Mouse (Mus musculus) retina, postnatal 7 days (tissue): ENCODE data around the gene Vps52.
"Not testable (repeated sequence)": the region's sequence is repeated elsewhere in the genome, so short reads cannot be mapped to it uniquely, and the experiment has no call there.

Source experiments
- DNase-seq: peaks from one replicate; pipeline ENCODE4 v3.0.0-alpha.2; 2012; ENCODE audit warnings: low read depth, low spot score

Gene Vps52

GRCm38 (mm10) chr17:33965846-33966550, 10.4 kb downstream of the Vps52 start:
- DNase-seq = no peak

GRCm38 (mm10) chr17:33968489-33968888, 12.9 kb downstream of the Vps52 start:
- peak; percentile 82 for DNase-seq

GRCm38 (mm10) chr17:33968927-33969326, 13.3 kb downstream of the Vps52 start:
- peak; percentile 63 for DNase-seq

- DNase-seq = no peak
Observed at GRCm38 (mm10) chr17:33969394-33969793, 13.8 kb downstream of the Vps52 start.

- no peak for DNase-seq
Observed at GRCm38 (mm10) chr17:33972691-33973090, 17.1 kb downstream of the Vps52 start.

GRCm38 (mm10) chr17:33973572-33973971, 18.0 kb downstream of the Vps52 start:
- DNase-seq = no peak

- no peak for DNase-seq
Observed at GRCm38 (mm10) chr17:33977861-33978557, 22.4 kb downstream of the Vps52 start.

- peak; percentile 63 for DNase-seq
Observed at GRCm38 (mm10) chr17:33978631-33979031, 23.0 kb downstream of the Vps52 start.

- DNase-seq = no peak
Observed at GRCm38 (mm10) chr17:33979512-33980050, 24.0 kb downstream of the Vps52 start.

- no peak for DNase-seq
Observed at GRCm38 (mm10) chr17:33980181-33981035, 24.8 kb downstream of the Vps52 start.

- DNase-seq = peak; percentile 88
Observed at GRCm38 (mm10) chr17:33981192-33981909, 25.7 kb downstream of the Vps52 start.

- peak; percentile 45 for DNase-seq
Observed at GRCm38 (mm10) chr17:33982136-33982535, 26.5 kb downstream of the Vps52 start.

- peak; percentile 71 for DNase-seq
Observed at GRCm38 (mm10) chr17:33991788-33992664, 36.4 kb downstream of the Vps52 start.

GRCm38 (mm10) chr17:33994959-33995358, 39.3 kb downstream of the Vps52 start:
- DNase-seq = no peak

GRCm38 (mm10) chr17:33995651-33996050, 40.0 kb downstream of the Vps52 start:
- DNase-seq = no peak

- not testable (repeated sequence) for DNase-seq
Observed at GRCm38 (mm10) chr17:33997025-33997424, 41.4 kb downstream of the Vps52 start.

- not testable (repeated sequence) for DNase-seq
Observed at GRCm38 (mm10) chr17:33998697-33999096, 43.1 kb downstream of the Vps52 start.

- no peak for DNase-seq
Observed at GRCm38 (mm10) chr17:33999341-34000149, 43.9 kb downstream of the Vps52 start.

- peak; percentile 37 for DNase-seq
Observed at GRCm38 (mm10) chr17:34000150-34000537, 44.5 kb downstream of the Vps52 start, which contains the start of gene H2-K1. Gene H2-K1, minus strand, starts transcription at chr17:34000347.
